9 mouse cellular contexts compared by ENCODE assay signal in the genomic region with DNA sequence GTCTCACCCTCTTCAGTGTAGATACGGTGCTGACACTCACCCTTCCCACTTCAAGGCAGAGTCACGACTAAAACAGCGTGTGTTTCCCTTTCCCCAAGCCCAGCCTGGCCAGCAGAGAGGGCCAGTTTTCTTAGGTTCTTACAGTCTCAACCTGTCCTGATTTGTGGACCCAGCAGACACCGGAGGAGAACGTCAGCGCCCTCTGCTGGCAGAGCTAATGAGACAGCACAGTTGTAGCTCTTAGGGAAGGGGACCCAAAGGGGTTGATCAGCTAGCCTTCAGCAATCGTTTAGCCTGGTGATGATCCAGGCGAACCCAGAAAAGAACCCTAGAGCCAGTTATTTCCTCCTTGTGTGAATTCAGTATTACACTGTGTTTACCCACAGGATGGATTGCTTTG. TPM values are rescaled to one million over a fixed set of nuclear protein-coding genes. Genes with fewer than 3 reads are reported as not detected.
A peak's percentile ranks its signal among the peaks of the same experiment; 100 is the strongest.
DNase-seq lines count a peak whose midpoint lies in the region; ATAC-seq and TF ChIP-seq lines count a peak whose summit lies in the region.
"Had no signal": no experiment of that assay in that cellular context is flagged by ENCODE, and none has a peak within 500 bp of the region (broad histone marks: within the 10 kb centered on the region; RNA-seq: fewer than 3 reads in every experiment).

No protein-coding gene starts in this region.

- no peak for TF ChIP-seq POLR2A in kidney, adult 2 months (IDR thresholded peaks at IDR 0.05; ENCODE audit: low read depth, low read length)

- WGBS in kidney, adult 2 months: 38% methylated on average over 8 of the region's 8 CpGs
- WGBS in lung, embryonic 14.5 days: 40% methylated on average over 8 of the region's 8 CpGs
- WGBS in midbrain, embryonic 14.5 days: 50% methylated on average over 8 of the region's 8 CpGs

- no peaks in the 10 kb centered on the region for H3K36me3 ChIP-seq in kidney, adult 2 months (ENCODE audit: control insufficient read depth, insufficient read depth, low read length)
- no peaks in the 10 kb centered on the region for H3K36me3 ChIP-seq in lung, embryonic 14.5 days (ENCODE audit: insufficient read depth)
- H3K36me3 ChIP-seq in midbrain, embryonic 14.5 days (ENCODE audit: control insufficient read depth, insufficient read depth, low read length): no peaks in the 10 kb centered on the region
- H3K36me3 ChIP-seq: hindbrain, embryonic 15.5 days had no signal

- H3K27me3 ChIP-seq in kidney, adult 2 months (replicated peaks; ENCODE audit: control insufficient read depth, insufficient read depth, low read length): no peaks in the 10 kb centered on the region
- H3K27me3 ChIP-seq in lung, embryonic 14.5 days (ENCODE audit: insufficient read depth, low read length): no peaks in the 10 kb centered on the region
- H3K27me3 ChIP-seq in midbrain, embryonic 14.5 days (ENCODE audit: control insufficient read depth, insufficient read depth, low read length): no peaks in the 10 kb centered on the region
- H3K27me3 ChIP-seq: hindbrain, embryonic 15.5 days had no signal

- no peak overlapping the region for H3K27ac ChIP-seq in kidney, adult 2 months (ENCODE audit: insufficient read depth, low read depth, low read length)
- H3K27ac ChIP-seq in lung, embryonic 14.5 days (ENCODE audit: low read depth): no peak overlapping the region
- no peak overlapping the region for H3K27ac ChIP-seq in midbrain, embryonic 14.5 days (replicated peaks; ENCODE audit: low read depth, low read length)
- H3K27ac ChIP-seq: hindbrain, embryonic 15.5 days had no signal

- peak; percentile 29 to 64 for DNase-seq in spleen, adult 18-20 months
- no peak for DNase-seq in spleen, adult 12 weeks (ENCODE audit: low spot score)
- DNase-seq in adrenal gland, adult 2 months: peak; percentile 64
- peak; percentile 67 for DNase-seq in embryo, embryonic 9.5 days (ENCODE audit: extremely low spot score)
- peak; percentile 78 for DNase-seq in kidney, adult 2 months
- peak; percentile 76 for DNase-seq in lung, embryonic 14.5 days
- DNase-seq in spleen, postnatal 10 days (ENCODE audit: low spot score in 2 of 2): peak; percentile 31 to 81
- DNase-seq in midbrain, embryonic 14.5 days: no peak

- H3K4me2 ChIP-seq in lung, embryonic 14.5 days: no peak overlapping the region
- H3K4me2 ChIP-seq in midbrain, embryonic 14.5 days (ENCODE audit: low read length): no peak overlapping the region
- H3K4me2 ChIP-seq: hindbrain, embryonic 15.5 days had no signal

- peak; percentile 95 for TF ChIP-seq CTCF in kidney, adult 2 months (conservative IDR thresholded peaks at IDR 0.05; ENCODE audit: insufficient read depth, insufficient read length, low read depth, low read length)
- peak; percentile 72 for TF ChIP-seq CTCF in lung, embryonic 14.5 days (IDR thresholded peaks at IDR 0.05; ENCODE audit: low read depth)

- H3K4me1 ChIP-seq in kidney, adult 2 months (ENCODE audit: control insufficient read depth, insufficient read depth, low read length): peaks cover 17% of the 10 kb centered on the region
- peaks cover 11% of the 10 kb centered on the region; the same call in 1 of the 2 replicates for H3K4me1 ChIP-seq in lung, embryonic 14.5 days (ENCODE audit: insufficient read depth)
- H3K4me1 ChIP-seq in midbrain, embryonic 14.5 days (ENCODE audit: control insufficient read depth, insufficient read depth, low read length): no peaks in the 10 kb centered on the region

- H3K9me3 ChIP-seq in lung, embryonic 14.5 days (ENCODE audit: low read depth, low read length): no peaks in the 10 kb centered on the region
- H3K9me3 ChIP-seq in midbrain, embryonic 14.5 days (ENCODE audit: control insufficient read depth, low read length): no peaks in the 10 kb centered on the region
- H3K9me3 ChIP-seq: hindbrain, embryonic 15.5 days had no signal

- no peak overlapping the region for H3K9ac ChIP-seq in lung, embryonic 14.5 days
- H3K9ac ChIP-seq in midbrain, embryonic 14.5 days (replicated peaks; ENCODE audit: low read length): no peak overlapping the region
- H3K9ac ChIP-seq: hindbrain, embryonic 15.5 days had no signal

- no peak overlapping the region for H3K4me3 ChIP-seq in kidney, adult 2 months (ENCODE audit: insufficient read depth, low read depth, low read length)
- no peak overlapping the region for H3K4me3 ChIP-seq in lung, embryonic 14.5 days (ENCODE audit: low read depth, low read length)
- H3K4me3 ChIP-seq in midbrain, embryonic 14.5 days (replicated peaks; ENCODE audit: low read depth, low read length): no peak overlapping the region
- H3K4me3 ChIP-seq: hindbrain, embryonic 15.5 days had no signal

- peak; percentile 37; the same call in 1 of the 2 replicates for ATAC-seq in lung, embryonic 14.5 days (ENCODE audit: insufficient read depth)
- no peak for ATAC-seq in midbrain, embryonic 14.5 days (ENCODE audit: low FRiP score, low TSS enrichment)

RNA-seq across cellular contexts. Expression of gene Ttc30a1, which starts 19.6 kb away (rescaled TPM):
- total RNA-seq in adrenal gland, adult 2 months (2021): 1 to 10 TPM; 1.8 to 4.1 TPM
- polyA plus RNA-seq in adrenal gland, adult 2 months (2012; rRNA removed): 3.1 and 3.4 TPM in 2 replicates
- 2.8 and 3.7 TPM in 2 replicates for polyA plus RNA-seq in kidney, adult 2 months (2012; rRNA removed)
- 9.0 and 9.4 TPM in 2 replicates for polyA plus RNA-seq in lung, embryonic 14.5 days (2014; fragmentation: Nextera tagmentation; extraction: Ambion mirVana)
- polyA plus RNA-seq in midbrain, embryonic 14.5 days (2014; fragmentation: Nextera tagmentation; extraction: Ambion mirVana): 8.6 and 9.7 TPM in 2 replicates

RNA-seq across cellular contexts. Expression of gene Ttc30a2, which starts 23.4 kb away (rescaled TPM):
- total RNA-seq in adrenal gland, adult 2 months (2021): under 1 TPM; 0.23 to 0.62 TPM
- polyA plus RNA-seq in adrenal gland, adult 2 months (2012; rRNA removed): 0.38 and 0.49 TPM in 2 replicates
- polyA plus RNA-seq in kidney, adult 2 months (2012; rRNA removed): 0.20 and 0.38 TPM in 2 replicates
- polyA plus RNA-seq in lung, embryonic 14.5 days (2014; fragmentation: Nextera tagmentation; extraction: Ambion mirVana): 0.14 and 0.33 TPM in 2 replicates
- 0.93 and 1.2 TPM in 2 replicates for polyA plus RNA-seq in midbrain, embryonic 14.5 days (2014; fragmentation: Nextera tagmentation; extraction: Ambion mirVana)

Comparison
In these comparisons a context has a peak if more than half of its experiments do, and no peak if none do; other contexts are left out.
1. DNase-seq: peak in spleen, adult 18-20 months (2 of 2), adrenal gland, adult 2 months (single experiment), embryo, embryonic 9.5 days (single experiment), kidney, adult 2 months (single experiment), lung, embryonic 14.5 days (single experiment) and spleen, postnatal 10 days (2 of 2); none in spleen, adult 12 weeks (single experiment) and midbrain, embryonic 14.5 days (single experiment).